Mouse (Mus musculus) layer of hippocampus, adult 9-11 months (tissue): ENCODE results near the gene Trnau1ap.
A peak's percentile ranks its signal among the peaks of the same experiment; 100 is the strongest.
"Not testable (repeated sequence)": the region's sequence is repeated elsewhere in the genome, so short reads cannot be mapped to it uniquely, and the experiment has no call there.

Experiments used
- DNase-seq: peaks from one replicate; pipeline ENCODE4 v3.0.0; 2022

Trnau1ap gene

DNA sequence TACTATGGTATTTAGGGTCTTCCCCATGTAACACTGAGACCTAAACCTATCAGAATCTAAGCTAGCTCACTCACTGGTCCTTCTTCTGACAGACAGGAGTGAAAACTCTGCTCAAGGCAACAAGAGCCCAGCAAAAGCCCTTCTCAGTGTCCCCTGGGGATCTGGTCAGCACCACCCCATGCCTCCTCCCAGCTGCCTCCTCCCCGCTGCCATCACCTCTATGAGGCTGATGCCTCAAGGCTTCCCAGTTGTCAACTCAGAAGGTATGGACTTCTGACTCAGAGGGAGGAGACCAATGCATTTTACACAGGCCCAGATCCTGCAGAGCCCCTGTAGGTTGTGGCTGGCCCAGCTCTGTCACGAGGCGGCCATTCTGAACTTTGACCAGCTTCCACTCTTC lies 12.1 kb upstream of the Trnau1ap start:
- no peak for DNase-seq

DNA sequence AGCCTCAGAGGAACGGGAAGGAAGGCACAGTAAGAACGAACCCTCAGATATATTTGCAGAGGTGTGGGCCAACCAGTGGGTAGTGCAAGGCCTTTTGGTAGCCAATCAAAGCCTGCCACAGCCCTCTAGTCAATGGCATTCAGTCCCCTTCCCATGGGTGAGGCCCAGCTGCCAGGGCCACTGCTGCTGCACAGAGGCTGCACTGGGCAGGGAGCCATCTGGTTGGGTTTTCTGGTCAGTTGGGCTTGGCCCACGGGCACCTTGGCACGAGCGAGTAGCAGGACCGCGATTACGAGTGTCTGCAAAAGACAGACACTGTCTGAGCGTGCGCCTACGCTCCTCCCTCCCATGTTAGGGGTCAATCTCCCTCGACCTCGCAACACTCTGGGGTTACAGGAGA lies 9.6 kb upstream of the Trnau1ap start:
- peak; percentile 37 for DNase-seq

DNA sequence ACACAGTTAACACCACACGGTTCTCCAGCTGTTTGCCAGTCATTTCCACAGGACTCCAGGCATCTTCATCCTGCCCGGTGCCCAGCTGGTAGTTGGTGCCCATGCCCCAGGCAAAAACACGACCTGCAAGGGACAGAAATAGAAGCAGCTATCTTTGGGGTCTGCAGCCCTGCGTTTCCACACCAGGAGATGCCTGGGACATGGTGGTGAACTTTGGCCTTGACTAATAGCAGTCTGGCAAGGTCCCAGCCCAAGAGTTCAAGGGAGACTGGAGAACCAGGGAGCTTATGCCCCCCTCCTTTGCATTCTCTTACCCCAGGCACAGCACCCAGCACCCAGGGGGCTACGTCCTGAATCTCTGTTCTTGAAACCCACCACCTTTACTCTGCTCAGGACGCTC lies 3.5 kb upstream of the Trnau1ap start:
- DNase-seq: no peak

DNA sequence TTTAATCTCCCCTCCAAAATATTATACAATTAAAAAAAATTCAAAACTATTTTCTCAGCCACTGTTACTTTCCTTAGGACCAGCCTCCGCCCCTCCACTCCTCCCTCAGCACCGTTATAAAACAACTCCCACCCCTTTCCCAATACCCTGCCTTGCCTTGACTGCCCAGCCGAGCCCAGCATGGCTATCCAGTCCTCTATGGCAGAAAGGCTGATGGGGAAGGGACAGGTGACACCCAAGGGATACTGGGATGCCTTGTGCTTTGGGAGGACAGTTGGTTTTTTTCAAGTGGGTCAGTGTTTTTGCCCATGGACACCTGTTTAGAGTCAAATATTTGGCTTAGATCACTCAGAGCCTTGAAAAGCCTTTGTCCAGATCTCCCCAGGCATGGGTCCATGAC lies 2.6 kb upstream of the Trnau1ap start:
- DNase-seq: no peak

DNA sequence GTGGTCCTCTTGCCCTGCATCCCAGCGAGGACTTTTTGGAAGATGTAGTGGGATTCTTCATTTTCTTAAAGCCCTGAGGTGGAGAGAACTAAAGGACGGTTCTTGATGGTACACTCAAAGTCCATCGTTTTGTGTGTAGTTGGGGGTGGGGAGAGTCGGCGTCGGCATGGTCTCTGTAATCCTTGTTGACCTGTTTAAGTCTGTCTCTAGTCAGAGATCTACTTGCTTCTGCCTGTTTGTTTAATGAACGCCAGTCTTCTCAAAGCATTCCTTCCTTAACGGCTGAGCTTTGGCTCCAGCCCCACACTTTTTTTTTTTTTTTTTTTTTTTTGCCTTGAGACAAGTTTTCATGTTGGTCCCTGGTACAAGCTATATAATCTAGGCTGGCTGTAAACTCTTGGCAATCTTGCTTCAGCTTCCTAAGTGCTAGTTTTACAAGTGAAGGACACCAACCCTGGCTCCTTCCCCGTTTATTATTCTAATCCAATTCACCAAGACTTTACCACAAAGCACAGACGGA lies 557 bp upstream of the Trnau1ap start:
- no peak for DNase-seq

DNA sequence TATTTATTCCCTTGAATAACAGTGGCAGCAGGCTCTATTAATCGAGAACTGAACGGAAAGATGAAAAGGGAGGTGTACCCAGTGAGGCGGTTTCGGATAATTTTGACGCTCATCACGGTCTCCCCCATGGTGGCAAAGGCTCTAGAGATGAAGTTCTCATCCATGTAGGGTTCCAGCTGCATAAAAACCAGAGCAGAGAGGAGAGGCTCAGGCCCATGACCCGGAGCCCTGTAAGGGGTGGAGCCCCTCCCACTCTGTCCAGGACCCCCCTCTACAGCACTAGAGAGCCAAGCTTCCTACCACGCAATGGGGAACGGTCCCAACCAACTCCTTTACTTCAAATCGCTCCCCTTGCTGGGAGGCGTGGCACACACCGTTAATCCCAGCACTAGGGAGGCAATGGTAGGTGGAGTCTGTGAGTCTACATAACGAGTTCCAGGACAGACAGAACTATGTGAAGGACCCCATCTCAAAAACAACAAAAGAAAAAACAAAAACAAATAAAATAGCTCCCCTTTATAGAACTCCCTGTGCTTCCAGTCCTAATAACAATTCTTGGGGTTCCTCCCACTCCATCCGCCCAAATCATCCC lies 851 bp downstream of the Trnau1ap start:
- no peak for DNase-seq

DNA sequence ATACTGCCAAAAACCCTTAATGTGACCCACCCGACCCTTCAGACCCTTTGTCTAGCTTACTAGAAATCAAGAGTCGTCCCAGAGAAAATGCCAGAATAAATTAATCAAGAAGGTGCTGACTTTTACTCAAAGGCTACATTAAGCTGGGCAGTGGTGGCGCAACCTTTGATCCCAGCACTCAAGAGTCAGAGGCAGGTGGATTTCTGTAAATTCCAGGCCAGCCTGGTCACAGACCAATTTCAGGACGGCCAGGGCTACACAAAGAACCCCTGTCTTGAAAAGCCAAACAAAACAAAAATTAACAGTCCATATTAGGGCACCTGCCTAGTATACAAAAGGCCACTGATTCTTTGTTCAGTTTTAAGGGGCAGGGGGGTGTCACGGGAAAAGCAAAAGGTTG lies 2.9 kb downstream of the Trnau1ap start:
- no peak for DNase-seq

DNA sequence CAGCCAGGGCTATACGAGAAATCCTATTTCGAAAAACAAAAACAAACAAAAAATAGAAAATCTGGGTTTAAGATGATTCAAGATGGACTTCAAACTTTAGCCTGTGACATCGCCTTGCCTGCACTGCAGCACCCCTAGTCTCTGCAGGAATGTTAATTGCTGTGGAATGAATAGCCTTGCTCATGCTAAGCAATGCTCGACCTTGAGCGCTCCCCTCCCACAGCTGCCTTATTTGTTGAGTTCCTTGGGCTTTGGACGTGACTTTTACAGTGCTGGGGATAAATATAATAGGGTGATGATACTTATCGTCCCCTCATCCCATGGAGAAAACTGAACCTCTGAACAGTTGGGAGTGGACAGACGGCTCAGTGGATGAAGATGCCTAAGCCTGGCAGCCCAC lies 13.6 kb downstream of the Trnau1ap start:
- no peak for DNase-seq

DNA sequence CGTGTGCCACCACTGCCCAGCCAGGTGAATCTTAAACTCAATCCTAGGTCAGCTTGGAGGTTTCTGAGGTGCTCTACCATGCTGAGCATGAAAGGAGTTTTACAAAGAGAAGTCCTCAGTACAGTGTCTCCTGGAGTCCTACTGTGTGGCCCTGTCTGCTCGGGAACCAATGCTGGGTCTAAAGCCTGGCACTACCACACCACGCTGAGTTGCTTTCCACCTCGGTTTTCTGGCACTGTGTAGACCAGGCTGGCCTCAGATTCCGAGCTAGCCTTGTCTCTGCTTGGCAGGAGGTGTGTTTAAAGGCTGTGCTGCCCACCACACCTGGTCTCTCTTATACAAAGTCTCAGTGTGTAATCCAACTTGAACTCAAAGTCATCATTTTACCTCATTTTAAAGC lies 16.7 kb downstream of the Trnau1ap start:
- DNase-seq: no peak

DNA sequence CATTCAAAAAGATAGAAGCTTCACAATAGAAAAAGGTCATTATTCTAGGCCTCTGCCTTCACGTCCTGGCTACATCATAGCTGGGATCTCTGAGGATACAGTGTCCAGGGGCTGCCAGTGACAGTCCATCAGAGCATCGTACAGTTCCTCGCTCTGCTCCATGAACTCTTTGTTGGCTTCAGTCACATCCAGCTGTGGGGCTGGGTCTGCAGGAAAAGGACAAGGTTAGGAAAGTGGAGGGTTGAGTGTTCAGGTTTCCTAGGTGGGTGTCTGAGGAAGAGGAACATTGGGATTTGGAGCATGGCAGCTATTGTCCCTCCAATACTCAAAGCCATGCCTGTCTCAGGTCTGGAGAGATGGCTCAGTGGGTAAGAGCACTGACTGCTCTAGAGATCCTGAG lies 17.5 kb downstream of the Trnau1ap start:
- DNase-seq: no peak

DNA sequence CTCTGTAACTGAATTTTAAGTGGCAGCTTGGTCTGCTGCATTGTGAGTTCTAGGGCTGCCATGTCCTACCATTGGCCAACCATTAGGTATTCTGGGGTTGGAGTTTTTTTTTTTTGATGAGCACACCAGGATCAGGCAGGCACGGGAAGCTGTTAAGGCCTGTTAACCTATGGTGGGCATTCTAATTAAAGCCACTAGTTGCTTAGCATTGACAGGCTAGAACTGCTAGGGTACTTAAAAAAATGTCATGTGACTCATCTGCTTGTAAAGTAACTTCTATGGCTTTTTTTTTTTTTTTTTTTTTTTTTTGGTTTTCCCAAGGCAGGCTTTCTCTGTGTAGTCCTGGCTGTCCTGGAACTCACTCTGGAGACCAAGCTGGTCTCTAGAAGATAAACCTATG lies 18.1 kb downstream of the Trnau1ap start:
- DNase-seq: no peak

DNA sequence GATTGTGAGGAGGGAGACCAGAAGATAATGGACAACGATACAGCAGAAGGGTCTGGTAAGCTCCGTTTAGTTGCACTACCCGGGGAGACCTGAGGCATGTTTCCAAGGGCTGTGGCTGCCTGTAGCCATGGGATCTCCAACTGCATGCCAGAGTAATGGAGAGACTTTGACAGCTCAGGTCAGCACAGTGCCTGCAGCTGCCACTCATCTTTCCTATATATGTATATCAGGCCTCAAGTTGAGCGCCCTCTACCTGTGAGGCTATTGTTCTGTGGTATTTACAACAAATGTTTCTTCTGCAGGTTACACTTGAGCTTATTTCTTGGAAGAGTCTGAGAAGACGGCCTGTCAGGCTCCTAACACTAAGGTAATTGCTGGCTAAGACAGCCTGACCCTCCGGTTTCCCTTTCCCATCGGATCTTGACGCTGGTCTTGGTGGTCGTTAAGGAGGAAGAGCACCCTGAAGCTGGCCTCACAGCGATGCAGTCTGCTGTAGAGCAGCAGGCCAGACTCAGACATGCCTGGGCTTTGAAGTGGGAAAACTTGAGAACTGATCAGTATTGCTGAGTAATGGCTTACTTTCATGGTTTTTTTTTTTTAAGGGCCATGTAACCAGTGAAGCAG lies 19.4 kb downstream of the Trnau1ap start:
- peak; percentile 48 for DNase-seq

DNA sequence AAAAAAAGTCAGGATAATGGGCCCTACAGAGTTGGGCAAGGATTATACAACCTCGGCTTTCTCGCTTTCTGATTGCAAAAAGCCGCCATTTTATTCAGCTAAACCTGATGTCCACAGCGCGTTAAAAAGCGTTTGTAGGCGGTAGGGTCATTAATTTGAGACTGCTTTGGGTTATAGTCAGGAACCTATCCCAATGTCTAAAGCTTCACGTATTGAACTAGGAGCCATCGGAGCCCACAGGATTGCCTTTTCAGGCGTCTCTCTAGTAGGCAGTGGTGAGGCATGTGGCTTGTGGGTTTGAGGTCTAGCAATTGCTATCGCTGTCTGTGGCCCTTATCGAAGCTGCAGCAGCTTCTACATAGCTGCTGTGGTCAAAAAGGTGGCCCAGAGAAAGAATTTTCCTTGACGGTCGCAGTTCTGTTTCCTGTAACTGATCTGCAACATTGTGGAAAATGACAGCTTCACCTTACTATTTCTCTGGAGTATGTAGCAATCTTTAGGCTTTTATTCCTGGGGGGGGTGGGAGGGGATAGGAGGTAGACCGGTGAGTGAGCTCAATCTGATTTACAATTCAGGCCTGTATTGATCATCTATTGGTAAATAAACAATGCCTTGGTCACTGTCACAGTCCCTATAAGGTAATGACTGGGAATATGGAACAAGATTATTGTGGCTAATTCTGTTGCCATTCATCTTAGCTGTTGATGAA lies 20.0 kb downstream of the Trnau1ap start:
- no peak for DNase-seq

DNA sequence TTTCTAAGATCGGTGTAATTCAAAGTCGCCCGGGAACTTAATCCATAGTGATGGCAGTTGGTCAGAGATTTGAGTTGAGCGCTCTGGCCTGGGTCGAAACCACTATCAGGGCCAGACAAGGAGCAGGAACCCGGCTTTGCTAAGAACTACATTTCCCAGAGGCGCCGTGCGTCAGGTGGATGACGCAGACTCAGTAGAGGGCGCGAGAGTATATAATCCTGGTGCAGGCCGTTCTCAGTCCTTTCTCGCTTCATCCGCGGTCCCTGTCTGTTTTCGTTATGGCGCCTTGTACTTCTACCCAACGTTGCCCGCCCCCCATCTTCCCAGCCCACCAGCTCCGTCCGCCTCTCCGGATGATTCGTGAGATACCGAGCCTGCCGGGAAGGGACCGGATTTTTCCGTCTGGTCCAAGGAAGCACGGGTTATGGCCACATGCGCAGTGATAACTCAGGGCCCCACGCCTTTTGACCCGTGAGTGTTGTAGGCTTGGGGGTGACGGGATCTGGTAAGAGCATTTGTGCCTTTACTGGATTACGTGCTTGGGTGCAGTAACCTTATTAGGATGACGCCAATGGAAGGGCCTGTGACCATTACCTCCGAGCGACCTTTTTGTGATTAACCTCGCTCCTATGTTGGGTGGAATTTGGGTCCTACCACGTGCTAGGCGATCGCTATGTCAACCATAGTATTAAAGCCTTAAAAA lies 20.8 kb downstream of the Trnau1ap start:
- DNase-seq: peak; percentile 95

DNA sequence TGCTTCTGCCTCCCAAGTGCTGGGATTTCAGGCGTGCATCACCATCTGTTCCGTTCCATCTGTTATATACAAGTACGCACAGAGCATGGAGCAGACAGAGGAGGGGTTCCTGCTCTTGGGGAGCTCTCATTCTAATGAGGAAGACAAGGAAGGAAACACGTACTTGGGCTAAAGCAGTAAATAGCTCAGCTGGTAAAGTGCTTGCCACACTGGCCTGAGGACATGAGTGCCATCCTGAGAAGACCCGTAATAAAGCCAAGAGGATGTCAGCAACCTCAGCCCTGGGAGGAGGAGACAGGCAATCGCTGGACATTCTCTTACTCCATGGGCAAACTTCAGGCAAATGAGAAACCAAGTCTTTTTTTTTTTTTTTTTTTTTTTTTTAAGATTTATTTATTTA lies 23.3 kb downstream of the Trnau1ap start:
- DNase-seq: peak; percentile 26

DNA sequence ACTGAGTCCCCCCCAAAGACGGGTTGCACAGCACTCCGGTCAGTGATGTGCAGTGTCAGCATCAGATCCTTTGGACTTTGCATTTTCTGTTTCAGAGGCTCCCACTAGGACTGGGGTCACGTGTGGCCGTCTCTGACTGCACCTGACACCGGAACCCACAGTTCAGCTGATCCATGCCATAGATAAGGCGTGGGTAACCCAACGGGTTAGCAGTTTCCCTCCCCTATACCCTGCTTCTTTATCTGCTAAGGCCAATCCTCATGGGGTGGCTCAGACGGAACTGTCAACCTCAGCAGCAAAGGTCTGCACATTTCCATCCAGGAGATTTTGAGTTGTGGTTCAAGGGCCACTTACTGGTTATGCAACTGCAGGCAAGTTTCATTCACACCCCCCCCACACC lies 24.1 kb downstream of the Trnau1ap start:
- DNase-seq: no peak

DNA sequence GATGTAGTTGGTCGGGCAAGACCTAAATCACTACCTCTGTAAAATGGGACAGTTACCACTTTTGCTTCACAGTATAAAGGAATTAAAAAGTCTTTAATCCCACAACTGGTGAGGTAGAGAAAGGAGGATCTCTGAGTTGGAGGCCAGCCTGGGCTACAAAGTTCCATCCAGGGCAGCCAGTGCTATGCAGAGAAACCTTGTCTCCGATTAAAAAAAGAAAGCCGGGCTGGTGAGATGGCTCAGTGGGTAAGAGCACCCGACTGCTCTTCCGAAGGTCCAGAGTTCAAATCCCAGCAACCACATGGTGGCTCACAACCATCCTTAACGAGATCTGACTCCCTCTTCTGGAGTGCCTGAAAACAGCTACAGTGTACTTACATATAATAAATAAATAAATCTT lies 25.9 kb downstream of the Trnau1ap start:
- DNase-seq: not testable (repeated sequence)

DNA sequence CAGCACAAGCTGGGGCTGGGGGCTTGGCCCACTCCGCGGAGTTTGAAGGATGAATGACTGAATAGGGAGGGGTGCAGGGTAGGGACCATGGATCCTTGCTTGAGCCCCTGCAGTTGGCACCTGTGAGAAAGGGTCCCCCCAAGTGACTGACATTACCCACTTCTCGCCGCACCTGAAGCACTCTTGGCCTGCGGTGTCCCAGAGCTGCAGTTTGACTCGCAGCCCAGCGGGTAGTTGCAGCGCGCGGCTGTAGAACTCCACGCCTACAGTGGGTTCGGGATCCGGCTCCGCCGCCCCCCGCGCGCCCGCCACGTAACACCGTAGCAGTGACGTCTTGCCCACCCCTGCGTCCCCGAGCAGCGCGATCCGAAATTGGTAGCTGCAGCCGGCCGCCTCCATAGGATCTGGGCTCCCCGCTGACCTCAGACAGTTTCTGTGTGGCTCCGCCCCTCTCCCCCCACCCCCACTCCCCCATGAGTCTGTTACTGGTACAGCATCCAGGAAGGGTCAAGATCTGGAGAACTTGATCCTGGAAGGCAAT lies 26.3 kb downstream of the Trnau1ap start, which contains the start of gene Rab42:
Gene Rab42 (minus strand): TSS at position 447 of the 541 bp plus-strand sequence.
- DNase-seq: peak; percentile 58

DNA sequence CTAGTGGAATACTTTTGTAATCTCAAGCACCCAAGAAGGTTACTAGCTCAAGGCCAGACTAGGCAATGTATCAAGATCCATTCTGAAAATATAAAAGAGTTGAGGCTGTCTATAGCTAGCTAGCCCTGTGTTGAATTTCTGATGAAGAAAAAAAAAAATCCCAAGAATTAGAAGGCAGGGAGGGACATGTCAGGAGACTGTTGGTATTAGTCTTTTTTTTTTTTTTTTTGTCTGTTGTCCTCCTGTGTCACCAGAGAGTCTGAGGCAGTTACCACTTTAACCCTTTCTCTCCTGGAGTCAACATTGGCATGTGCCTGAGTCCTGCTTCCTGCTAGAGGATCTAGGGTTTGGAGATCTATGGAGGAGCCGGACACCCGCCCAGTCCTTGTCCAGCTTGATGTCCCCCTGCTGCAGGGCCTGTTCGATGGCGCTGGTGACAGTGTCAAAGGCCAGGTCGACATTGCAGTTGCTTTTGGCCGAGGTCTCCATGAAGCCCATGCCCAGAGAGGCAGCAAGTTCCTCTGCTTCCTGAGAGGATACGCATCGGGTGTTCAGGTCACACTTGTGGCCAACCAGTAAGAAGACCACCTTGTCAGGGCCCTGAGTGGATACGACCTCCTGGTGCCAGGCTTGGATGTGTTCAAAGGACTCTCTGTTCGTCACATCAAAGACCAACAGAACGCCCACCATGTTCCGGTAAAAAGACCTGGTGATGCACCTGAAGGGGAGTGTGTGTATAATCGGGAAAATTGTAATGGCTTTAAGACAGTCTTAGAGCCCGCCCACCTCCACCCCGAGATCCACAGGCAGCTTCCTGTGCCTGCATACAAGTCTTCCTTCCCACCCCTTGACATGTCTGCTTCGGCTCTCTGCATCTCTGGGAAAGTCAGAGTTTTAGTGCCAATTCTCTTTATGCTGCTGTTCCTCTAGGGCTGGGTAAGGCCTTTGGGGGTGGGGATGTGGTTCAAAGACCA lies 27.1 kb downstream of the Trnau1ap start:
- no peak for DNase-seq

DNA sequence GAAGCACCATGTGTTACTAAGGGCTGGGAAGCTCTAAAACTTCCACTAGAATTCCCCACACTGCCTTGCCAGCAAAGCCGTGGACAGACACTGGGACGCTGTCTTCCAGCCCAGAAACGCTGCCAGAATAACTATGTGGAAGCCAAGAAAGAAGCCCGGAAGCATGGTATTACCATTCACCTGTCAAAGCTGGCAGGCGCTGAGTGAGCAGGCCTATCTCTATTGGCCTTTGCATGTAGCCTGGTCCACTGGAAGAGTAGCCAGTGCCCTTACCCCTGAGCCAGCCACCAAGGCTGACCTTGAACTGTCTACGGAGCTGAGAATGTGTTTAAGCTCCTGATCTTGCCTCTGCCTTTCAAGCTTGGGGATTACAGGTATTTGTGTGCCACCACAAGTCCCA lies 27.9 kb downstream of the Trnau1ap start:
- DNase-seq: no peak

DNA sequence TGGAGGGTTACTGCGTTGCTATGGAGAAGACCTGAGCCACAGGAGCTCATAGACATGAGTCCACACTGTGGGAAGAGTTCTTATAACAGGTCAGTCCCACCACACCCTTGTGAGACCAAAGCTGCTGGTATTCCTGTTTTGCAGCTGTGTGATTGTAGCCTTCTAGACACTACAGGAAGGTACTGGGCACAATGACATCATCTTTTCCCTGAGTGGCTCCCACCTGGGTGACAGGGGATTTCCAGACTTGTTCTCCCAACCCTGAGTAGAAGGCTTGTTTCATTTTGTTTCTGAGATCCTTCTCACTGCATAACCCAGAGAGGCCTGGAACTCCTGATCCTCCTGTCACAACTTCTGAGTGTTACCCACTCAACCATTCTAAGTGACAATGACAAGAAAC lies 29.5 kb downstream of the Trnau1ap start:
- no peak for DNase-seq
